Mouse (Mus musculus) forebrain, postnatal 0 days (tissue): ENCODE data around the gene Grip1. TPM values are rescaled to one million over a fixed set of nuclear protein-coding genes. Genes with fewer than 3 reads are reported as not detected.
A peak's percentile ranks its signal among the peaks of the same experiment; 100 is the strongest.

Experiments used
- ATAC-seq: fragments of 200-750 bp; cut with Nextera tagmentation; 2 replicates; pipeline ENCODE4 v1.8.0; 2017; ENCODE audit warnings: mild to moderate bottlenecking, moderate library complexity
- DNase-seq: peaks from one replicate; pipeline ENCODE4 v3.0.0-alpha.2; 2015
- H3K27ac ChIP-seq: fragments of 300-500 bp; sonication (generic); 2 replicates; pipeline ENCODE4 v1.5.1; 2014; ENCODE audit warnings: low read depth, mild to moderate bottlenecking, antibody characterized with exemption, low read length, moderate library complexity, mixed read lengths
- H3K27me3 ChIP-seq: fragments of 300-500 bp; sonication (generic); 2 replicates; pipeline ENCODE4 v1.6.1; 2014; ENCODE audit warnings: mild to moderate bottlenecking, low read length, mixed read lengths; ENCODE audit not compliant: insufficient read depth
- H3K36me3 ChIP-seq: fragments of 300-500 bp; sonication (generic); 2 replicates; pipeline ENCODE4 v1.6.1; 2014; ENCODE audit warnings: mild to moderate bottlenecking, moderate library complexity; ENCODE audit not compliant: insufficient read depth
- H3K4me1 ChIP-seq: fragments of 300-500 bp; sonication (generic); 2 replicates; pipeline ENCODE4 v1.6.1; 2014; ENCODE audit warnings: antibody characterized with exemption; ENCODE audit not compliant: insufficient read depth
- H3K4me2 ChIP-seq: fragments of 300-500 bp; sonication (generic); 2 replicates; pipeline ENCODE4 v1.6.1; 2014; ENCODE audit warnings: low read depth, mild to moderate bottlenecking, moderate library complexity
- H3K4me3 ChIP-seq: fragments of 300-500 bp; sonication (generic); 2 replicates; pipeline ENCODE4 v1.5.1; 2014; ENCODE audit warnings: low read depth, low read length, mixed read lengths
- H3K9ac ChIP-seq: fragments of 300-500 bp; sonication (generic); 2 replicates; pipeline ENCODE4 v1.6.1; 2014; ENCODE audit warnings: mild to moderate bottlenecking
- H3K9me3 ChIP-seq: fragments of 300-500 bp; sonication (generic); 2 replicates; pipeline ENCODE4 v1.6.1; 2016; ENCODE audit warnings: low read length
- CTCF ChIP-seq: sonication (generic); IDR thresholded peaks from 2 replicates; pipeline ENCODE4 v1.5.1; 2016; ENCODE audit warnings: antibody characterized with exemption, control low read depth, low read depth
- WGBS: fragments of 180-500 bp; shearing (Covaris S2); extraction: QIAGEN DNeasy Blood & Tissue Kit; methylation state at CpG from one replicate; pipeline ENCODE4 v1.1.7; 2014; 5-methylcytosine and 5-hydroxymethylcytosine counted together
- polyA plus RNA-seq: library from polyadenylated mRNA; unstranded; fragments of >200 nt; fragmentation: Nextera tagmentation; extraction: Ambion mirVana; gene quantifications from 2 replicates; pipeline ENCODE4 v1.2.1, GENCODE M21; 2015
- total RNA-seq: library from RNA; depleted of rRNA; stranded (reverse); fragments of >200 nt; gene quantifications from 2 replicates; pipeline ENCODE4 v1.2.3, GENCODE M21; 2014

Grip1 gene
- total and polyA plus RNA-seq, 2 experiments from 2014 or later, result 14.8 to 34.5 TPM

DNA sequence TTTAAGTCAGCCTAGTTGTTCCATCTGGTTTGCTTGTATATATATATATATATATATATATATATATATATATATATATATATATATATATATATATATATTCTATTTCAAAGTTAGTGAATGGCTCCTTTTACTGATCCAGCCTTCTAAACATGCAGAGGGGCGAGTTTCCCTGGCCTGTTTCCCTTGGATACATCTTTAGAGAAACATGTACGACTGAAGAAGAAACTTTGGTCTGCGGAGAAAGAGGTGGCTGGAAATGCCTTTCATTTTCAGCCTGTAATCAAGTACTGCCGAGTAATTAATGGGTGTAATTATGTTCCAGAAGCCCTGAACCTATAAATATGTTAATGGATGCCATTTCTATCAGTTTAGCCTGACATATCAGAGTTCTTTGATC lies 366.8 kb downstream of the Grip1 start:
- WGBS, result 17% methylated on average over 4 of the region's 4 CpGs

DNA sequence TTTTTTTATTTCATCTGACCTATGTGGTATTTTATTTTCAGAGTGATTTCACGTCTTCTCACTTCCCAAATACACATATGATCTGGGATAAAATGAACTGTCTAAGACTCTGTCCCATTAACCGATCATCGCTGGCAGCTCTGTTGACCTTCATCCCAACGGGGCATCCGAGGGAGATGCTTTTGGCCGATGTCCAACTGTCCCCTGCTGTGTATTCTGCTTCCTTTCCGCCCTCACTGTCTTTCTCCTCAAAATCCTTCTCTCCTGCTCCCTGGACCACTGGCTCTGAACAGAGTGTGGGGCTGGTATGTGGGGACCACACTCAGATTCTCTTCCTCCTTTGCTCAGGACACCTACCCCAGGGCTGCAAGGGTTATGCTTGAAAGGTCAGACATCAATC lies 370.1 kb downstream of the Grip1 start:
- Histone ChIP-seq H3K9me3 (no peaks in the 10 kb centered on the region), H3K4me1 (peaks cover 8% of the 10 kb centered on the region), H3K36me3 (no peaks in the 10 kb centered on the region), H3K4me3 (no peak overlapping the region), H3K27ac (no peak overlapping the region), H3K4me2 (no peak overlapping the region), H3K27me3 (no peaks in the 10 kb centered on the region), H3K9ac (no peak overlapping the region)
- WGBS, result 58% methylated on average over 7 of the region's 7 CpGs
- DNase-seq (no peak), ATAC-seq (no peak)
- no peak for TF ChIP-seq CTCF

More for the DNA sequence above, 366.8 kb downstream of the Grip1 start:
- H3K4me1 ChIP-seq, result peaks cover 14% of the 10 kb centered on the region
- H3K27me3 ChIP-seq, result no peaks in the 10 kb centered on the region
- no peaks in the 10 kb centered on the region for H3K9me3 ChIP-seq
- H3K9ac ChIP-seq, result no peak overlapping the region
- no peak overlapping the region for H3K27ac ChIP-seq
- H3K4me2 ChIP-seq, result peak overlapping the region; percentile 41
- ATAC-seq (no peak), DNase-seq (peak; percentile 29)
- H3K4me3 ChIP-seq, result peak overlapping the region; percentile 9
- no peaks in the 10 kb centered on the region for H3K36me3 ChIP-seq
- TF ChIP-seq CTCF, result no peak

DNA sequence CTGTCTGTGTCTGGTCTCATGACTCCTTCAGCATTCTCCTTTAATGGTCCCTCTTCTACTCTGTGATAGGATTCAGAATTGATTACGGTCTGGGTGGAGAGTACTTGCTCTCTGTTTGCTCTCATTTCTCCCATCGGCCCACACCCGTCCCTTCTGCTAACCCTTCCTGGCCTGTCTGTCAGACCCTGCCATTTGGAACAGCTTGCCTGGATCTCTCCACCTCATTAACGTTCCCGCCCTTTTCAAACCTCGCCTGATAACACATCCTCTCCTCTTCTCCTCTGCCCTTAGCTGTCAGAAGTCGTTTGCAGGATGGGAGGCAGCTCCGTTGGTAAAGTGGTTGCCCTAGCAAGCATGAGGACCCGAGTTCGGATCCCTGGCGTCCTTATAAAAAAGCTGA lies 370.9 kb downstream of the Grip1 start:
- DNase-seq, result no peak
- Histone ChIP-seq H3K4me2 (no peak overlapping the region), H3K9ac (no peak overlapping the region), H3K4me3 (no peak overlapping the region), H3K9me3 (no peaks in the 10 kb centered on the region), H3K27ac (no peak overlapping the region), H3K27me3 (no peaks in the 10 kb centered on the region), H3K4me1 (peaks cover 4% of the 10 kb centered on the region; the same call in 1 of the 2 replicates), H3K36me3 (no peaks in the 10 kb centered on the region)
- no peak for ATAC-seq
- TF ChIP-seq CTCF, result no peak
- WGBS, result 74% methylated on average over 11 of the region's 11 CpGs

DNA sequence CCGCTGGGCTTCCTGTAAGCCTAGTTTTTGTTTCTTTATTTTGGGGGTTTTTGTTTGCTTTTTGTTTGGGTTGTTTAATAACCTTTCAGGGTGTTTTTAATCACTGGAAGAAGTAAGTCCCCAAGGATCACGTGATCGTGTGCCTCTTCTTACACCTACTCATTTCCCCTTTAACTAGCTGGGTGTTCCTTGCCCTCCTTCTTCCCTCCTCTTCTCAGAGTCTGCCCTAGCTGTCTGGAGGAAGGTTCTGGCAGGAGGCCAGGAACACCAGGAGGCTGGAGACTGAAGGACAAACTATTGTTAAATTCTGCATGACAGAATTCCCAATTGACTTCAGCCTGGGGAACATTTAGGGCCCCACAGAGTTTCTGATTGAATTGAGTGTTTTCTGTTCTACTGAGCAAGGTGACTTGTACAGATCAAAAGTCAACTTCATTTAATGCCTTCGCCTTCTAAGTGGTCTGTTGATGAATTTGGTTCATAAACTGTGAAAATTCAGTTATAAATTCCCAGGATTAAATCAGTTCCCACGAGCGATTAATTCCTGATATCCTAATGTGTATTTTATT lies 376.8 kb downstream of the Grip1 start:
- Histone ChIP-seq H3K9ac (no peak overlapping the region), H3K27ac (no peak overlapping the region), H3K4me3 (no peak overlapping the region), H3K27me3 (no peaks in the 10 kb centered on the region), H3K4me2 (no peak overlapping the region), H3K36me3 (no peaks in the 10 kb centered on the region), H3K9me3 (no peaks in the 10 kb centered on the region), H3K4me1 (0 out of 2 replicates have a peak, but pooled peaks cover 5% of the 10 kb centered on the region)
- TF ChIP-seq CTCF, result no peak
- ATAC-seq (no peak), DNase-seq (no peak)
- 67% methylated on average over 6 of the region's 6 CpGs for WGBS

DNA sequence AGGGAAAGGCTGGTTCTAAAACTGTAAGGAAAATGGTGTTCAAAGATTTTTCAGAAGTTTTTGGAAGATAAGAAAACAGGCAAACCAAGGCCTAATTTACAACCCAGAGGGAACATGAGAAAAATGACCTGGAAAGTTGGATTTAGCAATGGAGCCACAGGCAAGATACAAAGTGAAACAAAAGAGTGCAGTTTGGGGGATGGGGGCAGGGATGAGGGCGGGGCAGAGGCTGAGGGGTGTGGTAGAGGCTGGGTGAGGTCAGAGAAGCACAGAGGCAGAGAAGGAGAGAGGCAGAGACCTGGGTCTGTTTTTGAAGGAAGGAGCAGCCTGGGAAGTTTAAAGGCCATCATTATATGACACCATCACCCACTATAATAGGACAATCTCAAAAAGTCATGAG lies 377.5 kb downstream of the Grip1 start:
- H3K4me3 ChIP-seq, result no peak overlapping the region
- H3K9me3 ChIP-seq, result no peaks in the 10 kb centered on the region
- no peak for DNase-seq
- no peak overlapping the region for H3K4me2 ChIP-seq
- 0 out of 2 replicates have a peak, but pooled peaks cover 5% of the 10 kb centered on the region for H3K4me1 ChIP-seq
- H3K27ac ChIP-seq, result no peak overlapping the region
- H3K36me3 ChIP-seq, result no peaks in the 10 kb centered on the region
- ATAC-seq, result no peak
- no peaks in the 10 kb centered on the region for H3K27me3 ChIP-seq
- no peak overlapping the region for H3K9ac ChIP-seq
- WGBS, result 93% methylated on average over 1 of the region's 1 CpGs
- no peak for TF ChIP-seq CTCF

DNA sequence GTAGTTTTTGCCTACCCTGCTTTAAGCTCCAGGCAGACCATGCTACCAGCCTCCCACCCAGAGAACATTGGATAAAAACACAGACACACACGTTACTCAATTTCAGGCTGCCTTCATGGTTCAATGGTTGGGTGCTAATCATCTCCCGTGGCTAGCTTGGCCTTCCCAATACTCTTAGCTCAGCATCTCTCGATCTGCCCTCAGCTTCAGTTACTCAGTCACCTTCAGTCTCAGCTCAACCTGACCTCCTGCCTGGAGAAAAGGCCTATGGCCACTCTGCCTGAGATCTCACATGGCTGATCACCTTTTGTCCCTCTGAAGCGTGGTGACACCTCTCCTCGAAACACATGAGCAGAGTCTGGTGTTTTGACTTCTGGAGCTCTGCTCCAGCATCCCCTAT lies 379.7 kb downstream of the Grip1 start:
- no peaks in the 10 kb centered on the region for H3K27me3 ChIP-seq
- H3K4me2 ChIP-seq, result no peak overlapping the region
- ATAC-seq, result no peak
- H3K27ac ChIP-seq, result no peak overlapping the region
- DNase-seq, result no peak
- 0 out of 2 replicates have a peak, but pooled peaks cover 5% of the 10 kb centered on the region for H3K4me1 ChIP-seq
- H3K36me3 ChIP-seq, result no peaks in the 10 kb centered on the region
- no peaks in the 10 kb centered on the region for H3K9me3 ChIP-seq
- H3K4me3 ChIP-seq, result no peak overlapping the region
- no peak overlapping the region for H3K9ac ChIP-seq
- 87% methylated on average over 5 of the region's 5 CpGs for WGBS
- TF ChIP-seq CTCF, result no peak

DNA sequence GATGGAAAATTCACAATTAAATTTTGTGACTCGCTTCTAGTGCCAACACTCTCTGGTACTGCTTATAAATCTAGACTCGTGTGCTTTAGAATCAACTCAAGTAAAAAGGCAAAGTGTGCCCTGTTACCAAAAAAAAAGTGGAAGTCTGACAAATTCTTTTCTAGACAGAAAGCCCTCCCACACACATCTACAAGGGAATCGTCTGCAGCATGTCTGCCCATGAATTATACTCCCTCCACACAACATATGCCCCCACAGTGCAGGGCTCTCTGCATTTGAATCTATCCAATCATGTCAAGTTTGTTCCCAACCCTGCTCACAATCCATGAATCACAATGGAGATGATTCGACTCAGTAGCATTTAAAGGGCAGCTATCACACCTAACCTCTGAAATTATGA lies 380.5 kb downstream of the Grip1 start:
- H3K9me3 ChIP-seq, result no peaks in the 10 kb centered on the region
- no peak overlapping the region for H3K9ac ChIP-seq
- H3K4me3 ChIP-seq, result no peak overlapping the region
- no peak overlapping the region for H3K4me2 ChIP-seq
- TF ChIP-seq CTCF, result no peak
- H3K27ac ChIP-seq, result no peak overlapping the region
- WGBS, result 45% methylated on average over 4 of the region's 4 CpGs
- no peak for DNase-seq
- H3K4me1 ChIP-seq, result 0 out of 2 replicates have a peak, but pooled peaks cover 5% of the 10 kb centered on the region
- H3K36me3 ChIP-seq, result no peaks in the 10 kb centered on the region
- peak; percentile 63 for ATAC-seq
- H3K27me3 ChIP-seq, result no peaks in the 10 kb centered on the region
